Mouse (Mus musculus) embryonic fibroblast, embryonic 13.5 days (primary cell): ENCODE measurements at regions not wholly inside any gene's neighbourhood (a gene's known extent, or its start where the extent isn't known, plus 50 kb on each side); places are given as distances from the start of the nearest gene placed in this dataset.

Experiments used
- CTCF ChIP-seq: IDR thresholded peaks from 2 replicates; pipeline ENCODE4 v1.5.1; 2011; ENCODE audit warnings: mild to moderate bottlenecking, control low read depth, low read length, moderate library complexity, borderline replicate concordance; ENCODE audit not compliant: insufficient read depth
- POLR2A ChIP-seq: IDR thresholded peaks from 2 replicates; pipeline ENCODE4 v1.6.1; 2011; ENCODE audit warnings: low read depth, mild to moderate bottlenecking, control low read depth, low read length, moderate library complexity

GRCm38 (mm10) chr7:73055891-73056290 is 319.4 kb upstream of the Rgma start:
- TF ChIP-seq CTCF (no peak), POLR2A (no peak)
